Mouse (Mus musculus) brain, embryonic 14.5 days (tissue): Measurements from ENCODE around the gene Card10. TPM values are rescaled to one million over a fixed set of nuclear protein-coding genes. Genes with fewer than 3 reads are reported as not detected.

Experiments
- DNase-seq: peaks from one replicate; pipeline ENCODE4 v3.0.0-alpha.2; 2011; ENCODE audit warnings: low read depth
- CTCF ChIP-seq: fragments of 200-500 bp; IDR thresholded peaks from 2 replicates; pipeline ENCODE4 v1.5.1; 2012; ENCODE audit warnings: inconsistent platforms, mild to moderate bottlenecking, moderate library complexity, borderline replicate concordance; ENCODE audit not compliant: insufficient read depth, insufficient read length; ENCODE audit errors: extremely low read depth
- POLR2A ChIP-seq: fragments of 200-500 bp; IDR thresholded peaks from 2 replicates; pipeline ENCODE4 v1.6.1; 2012; ENCODE audit warnings: mild to moderate bottlenecking, inconsistent platforms, borderline replicate concordance; ENCODE audit not compliant: poor library complexity, insufficient read depth, insufficient read length, severe bottlenecking; ENCODE audit errors: extremely low read depth
- polyA plus RNA-seq: library from polyadenylated mRNA; depleted of rRNA; stranded (reverse); fragments of >200 nt; gene quantifications from 2 replicates; pipeline ENCODE4 v1.2.3, GENCODE M21; 2012

Card10 gene
- polyA plus RNA-seq, 1 experiment = 5.5 TPM

GRCm38 (mm10) chr15:78788042-78788441 lies 14.8 kb downstream of the Card10 start:
- no peak for DNase-seq
- no peak for TF ChIP-seq CTCF
- TF ChIP-seq POLR2A = no peak

DNA sequence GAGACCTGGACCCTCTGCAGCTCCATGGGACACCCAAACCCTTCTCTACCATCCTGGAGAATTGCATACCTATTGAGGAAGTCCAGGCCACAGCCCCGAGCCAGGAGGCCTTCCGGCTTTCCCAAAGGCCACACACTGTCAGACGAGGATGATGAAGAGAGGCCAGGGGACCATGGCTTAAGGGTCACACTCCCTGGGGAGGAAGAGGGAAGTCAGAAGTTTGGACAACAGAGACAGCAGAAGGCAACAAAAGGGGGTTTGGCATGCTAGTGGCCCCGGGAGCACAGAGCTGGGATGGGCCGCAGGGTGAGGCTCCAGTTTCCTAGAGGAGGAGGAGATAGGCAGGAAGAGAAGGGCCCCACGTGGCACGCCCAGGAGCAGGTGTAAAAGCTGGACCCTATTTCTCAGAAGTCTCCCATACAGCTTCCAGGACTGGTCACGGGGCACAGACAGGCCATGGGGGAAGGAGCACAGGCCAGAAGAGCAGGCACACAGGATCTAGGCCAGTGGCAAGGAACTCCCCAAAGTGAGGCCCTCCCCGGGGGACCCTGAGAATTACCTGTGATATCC lies 15.5 kb downstream of the Card10 start:
- TF ChIP-seq POLR2A (no peak), CTCF (no peak)
- no peak for DNase-seq

DNA sequence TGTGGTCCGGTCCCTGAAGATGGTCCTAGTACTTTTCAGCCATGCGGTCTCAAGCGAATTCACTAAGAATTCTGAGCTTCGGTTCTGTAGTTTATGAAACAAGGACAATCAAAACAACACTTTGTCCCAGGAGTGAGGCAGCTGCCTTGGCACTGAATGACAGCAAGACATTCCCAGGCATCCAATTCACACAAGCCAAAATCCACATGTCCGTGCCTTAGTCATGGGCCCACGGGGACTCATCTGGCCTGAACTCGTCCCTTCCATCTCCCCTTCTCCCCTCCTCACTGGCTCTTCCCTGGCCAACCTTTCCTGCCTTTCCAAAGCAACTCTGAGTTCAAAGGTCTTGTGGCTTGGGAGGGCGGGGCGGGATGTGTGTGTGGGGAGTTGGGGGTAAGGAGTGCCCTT lies 16.4 kb downstream of the Card10 start:
- TF ChIP-seq POLR2A = no peak
- TF ChIP-seq CTCF = no peak

DNA sequence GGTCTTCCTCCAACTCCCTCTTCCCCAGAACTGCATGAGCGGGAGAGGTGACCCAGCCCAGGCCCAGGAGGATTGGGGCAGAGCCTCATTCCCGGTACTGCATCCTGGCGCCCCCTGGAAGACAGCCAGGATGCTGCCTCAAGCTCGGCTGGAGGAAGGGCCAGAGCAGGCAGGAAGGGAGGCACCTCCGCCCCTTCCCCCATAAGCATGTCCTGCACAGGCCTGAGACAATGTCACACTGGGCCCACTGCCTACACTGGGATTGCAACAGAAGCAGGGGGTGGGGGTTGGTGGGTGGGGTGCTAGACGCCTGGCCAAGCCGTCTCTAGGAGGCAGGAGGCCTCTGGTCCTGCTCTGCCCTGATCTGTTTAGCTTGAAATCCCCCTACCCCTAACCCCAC lies 16.9 kb downstream of the Card10 start:
- TF ChIP-seq POLR2A = no peak
- no peak for TF ChIP-seq CTCF
- peak; percentile 64 for DNase-seq

More for the DNA sequence above, 16.4 kb downstream of the Card10 start:
- no peak for DNase-seq

DNA sequence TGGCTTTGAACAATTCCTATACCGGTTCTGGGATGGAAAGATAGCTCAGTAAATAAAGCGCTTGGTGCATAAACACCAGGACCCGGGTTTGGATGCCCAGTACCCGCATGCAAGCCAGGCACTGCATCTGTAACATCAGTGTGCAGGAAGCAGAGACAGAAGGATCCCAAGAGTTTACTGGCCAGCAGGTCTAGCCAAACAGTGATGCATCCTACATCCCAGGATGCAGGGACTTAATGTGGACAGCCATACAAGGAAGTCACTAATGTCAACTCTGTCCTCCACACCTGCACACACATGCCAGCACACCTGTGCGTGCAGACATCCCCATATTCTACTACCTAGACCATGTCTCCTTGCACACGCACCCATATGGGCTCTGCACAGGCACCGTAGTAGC lies 17.6 kb downstream of the Card10 start:
- no peak for DNase-seq
- TF ChIP-seq POLR2A = no peak
- no peak for TF ChIP-seq CTCF

- TF ChIP-seq CTCF = no peak
- no peak for TF ChIP-seq POLR2A
- DNase-seq = no peak
These were observed 18.3 kb downstream of the Card10 start for GRCm38 (mm10) chr15:78784520-78784919.

DNA sequence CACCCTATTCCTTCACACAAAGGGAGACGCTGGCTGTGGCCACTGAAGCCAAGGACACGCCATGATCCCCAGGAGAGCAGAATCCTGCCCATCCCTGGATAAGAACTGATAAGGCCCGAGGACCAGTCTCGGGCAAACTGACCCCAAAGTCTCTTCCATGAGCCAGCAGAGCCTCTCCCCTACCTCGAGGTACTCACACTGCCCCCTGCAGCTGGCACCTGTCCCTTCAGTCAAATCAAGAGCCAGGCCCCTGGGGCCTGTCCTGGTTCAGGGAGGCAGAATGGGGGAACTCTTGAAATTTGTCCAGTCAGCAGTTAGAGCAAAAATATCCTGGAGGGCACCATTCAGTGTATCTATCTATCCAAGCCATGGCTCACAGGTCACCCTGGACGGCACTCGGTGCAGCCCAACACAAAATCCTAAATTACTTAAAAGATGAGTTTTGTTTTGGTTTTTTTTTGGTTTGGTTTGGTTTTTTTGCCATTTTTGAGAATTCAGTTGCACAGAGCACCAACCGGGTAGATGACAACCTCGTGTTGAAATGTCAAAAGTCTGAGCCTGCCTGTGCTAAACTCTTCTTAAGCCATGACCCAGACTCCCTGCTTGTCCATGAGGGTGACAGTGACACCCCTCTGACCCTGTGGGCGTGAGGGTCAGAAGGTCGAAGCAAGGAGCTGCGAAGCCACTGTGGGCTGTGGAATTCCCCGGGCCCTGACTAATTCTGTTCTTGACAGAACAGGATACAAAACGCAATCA lies 20.3 kb downstream of the Card10 start:
- TF ChIP-seq CTCF = peak; percentile 13; the same call in 1 of the 2 replicates
- TF ChIP-seq POLR2A = no peak
- DNase-seq = no peak

DNA sequence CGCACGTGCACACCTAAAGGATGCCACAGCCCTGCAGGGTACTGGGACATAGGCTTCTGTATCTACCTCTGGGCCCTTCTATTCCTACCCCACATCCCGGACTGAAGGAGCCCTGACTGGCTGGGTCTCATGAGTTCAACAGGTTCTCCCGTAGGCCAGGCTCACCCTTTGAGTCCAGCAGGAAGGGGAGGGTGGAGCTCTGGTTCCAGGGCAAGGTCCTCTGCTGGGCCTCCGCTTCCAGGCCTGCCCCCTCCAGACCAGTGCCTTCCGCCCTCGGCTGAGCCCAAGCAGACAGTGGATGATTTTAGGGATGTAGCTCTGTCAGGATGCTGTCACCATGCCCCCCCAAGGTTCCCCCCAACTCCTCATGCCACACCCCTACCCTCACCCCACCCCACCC lies 21.9 kb downstream of the Card10 start:
- DNase-seq = no peak
- TF ChIP-seq POLR2A (no peak), CTCF (no peak)

GRCm38 (mm10) chr15:78780359-78780758 lies 22.5 kb downstream of the Card10 start:
- no peak for TF ChIP-seq POLR2A
- no peak for TF ChIP-seq CTCF
- DNase-seq = no peak

DNA sequence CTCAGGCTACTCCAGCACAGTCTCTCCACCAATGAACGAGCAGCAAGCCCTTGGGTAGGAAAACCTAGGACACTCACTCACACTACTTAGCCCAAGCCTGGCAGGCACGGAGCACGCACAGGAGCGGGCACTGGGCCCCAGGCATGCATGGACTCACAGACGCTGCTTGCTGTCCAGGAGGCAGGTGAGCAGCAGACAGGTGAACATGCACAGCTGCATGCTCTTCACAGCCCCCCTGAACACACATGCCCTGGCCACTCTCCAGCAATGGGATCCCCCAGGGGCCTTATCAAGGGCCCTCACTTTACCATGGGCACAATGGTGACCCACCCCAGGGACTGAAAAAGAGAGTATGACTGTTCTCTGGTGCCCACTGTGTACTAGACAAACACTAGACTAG lies 23.2 kb downstream of the Card10 start:
- no peak for TF ChIP-seq POLR2A
- TF ChIP-seq CTCF = no peak
- no peak for DNase-seq

DNA sequence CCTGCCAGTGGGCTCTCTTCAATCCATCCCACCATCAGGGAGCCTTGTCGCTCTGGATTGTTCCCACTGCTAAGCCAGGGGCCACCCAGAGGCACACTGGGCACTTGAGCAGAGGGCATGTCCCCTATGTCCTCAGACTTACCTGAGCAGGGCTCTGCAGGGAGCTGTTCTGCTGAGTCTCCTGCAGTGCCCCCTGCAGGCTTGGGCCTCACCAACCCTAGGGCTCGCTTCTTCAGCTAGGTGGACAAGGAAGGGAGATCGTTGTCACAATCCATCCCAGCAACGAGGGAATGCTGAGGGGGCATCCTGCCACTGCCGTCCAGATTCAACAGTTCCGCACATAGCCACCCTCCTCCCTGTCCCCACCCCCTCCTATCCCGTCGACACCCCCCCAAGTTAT lies 23.6 kb downstream of the Card10 start:
- no peak for TF ChIP-seq POLR2A
- 0 out of 2 replicates have a peak, but pooled peaks have one; percentile 19 for TF ChIP-seq CTCF
- DNase-seq = no peak

GRCm38 (mm10) chr15:78778077-78778870 lies 24.6 kb downstream of the Card10 start:
- TF ChIP-seq CTCF (peak; percentile 83), POLR2A (no peak)
- DNase-seq = peak; percentile 88

GRCm38 (mm10) chr15:78773290-78773729 lies 29.5 kb downstream of the Card10 start, which contains the start of gene Mfng:
TSS of gene Mfng (minus strand) at chr15:78773475.
- DNase-seq = peak; percentile 94
- TF ChIP-seq POLR2A (peak; percentile 67; the same call in 1 of the 2 replicates), CTCF (no peak)

DNA sequence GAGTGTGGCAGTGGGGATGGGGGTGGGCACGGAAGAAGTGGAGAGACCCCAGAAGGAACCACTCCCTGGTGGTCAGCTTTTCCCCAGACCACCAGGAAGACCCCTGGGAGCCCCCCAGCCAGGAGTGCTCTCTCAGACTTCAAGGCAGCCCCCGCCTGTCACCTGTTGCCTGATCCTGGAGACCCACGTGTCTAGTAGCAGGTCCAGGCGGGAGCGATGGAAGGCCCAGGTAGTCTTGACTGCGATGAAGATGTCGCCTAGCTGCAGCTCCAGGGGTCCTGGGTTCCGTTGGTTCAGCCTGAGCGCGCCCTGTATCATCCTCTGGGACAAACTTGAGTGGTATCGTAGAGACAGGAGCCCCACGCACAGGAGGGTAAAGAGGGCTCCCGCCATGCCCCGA lies 30.0 kb downstream of the Card10 start:
- TF ChIP-seq POLR2A (no peak), CTCF (no peak)
- no peak for DNase-seq

GRCm38 (mm10) chr15:78772368-78772763 lies 30.5 kb downstream of the Card10 start:
- TF ChIP-seq POLR2A (no peak), CTCF (no peak)
- peak; percentile 34 for DNase-seq
